Mouse (Mus musculus) brain, adult 2 months (tissue): Measurements from ENCODE around the gene Tex45.

ENCODE experiments used
- DNase-seq: peaks from one replicate; pipeline ENCODE4 v3.0.0; 2011; ENCODE audit warnings: low read depth, low spot score

Tex45 gene

GRCm38 (mm10) chr8:3536053-3536841 lies 65.6 kb downstream of the Tex45 start:
- DNase-seq = no peak
